Mouse (Mus musculus): Measurements from ENCODE around the gene Galnt6. TPM values are rescaled to one million over a fixed set of nuclear protein-coding genes. Genes with fewer than 3 reads are reported as not detected.
"Not testable (repeated sequence)": the region's sequence is repeated elsewhere in the genome, so short reads cannot be mapped to it uniquely, and the experiment has no call there.

The Galnt6 gene
- 1 to 10 TPM in 1 of 2 experiments, under 1 TPM in 1; 0.62 to 1.3 TPM for total RNA-seq (2021)
- long read RNA-seq, experiment 1 = 0 reads
- long read RNA-seq, experiment 2 = 0 reads

DNA sequence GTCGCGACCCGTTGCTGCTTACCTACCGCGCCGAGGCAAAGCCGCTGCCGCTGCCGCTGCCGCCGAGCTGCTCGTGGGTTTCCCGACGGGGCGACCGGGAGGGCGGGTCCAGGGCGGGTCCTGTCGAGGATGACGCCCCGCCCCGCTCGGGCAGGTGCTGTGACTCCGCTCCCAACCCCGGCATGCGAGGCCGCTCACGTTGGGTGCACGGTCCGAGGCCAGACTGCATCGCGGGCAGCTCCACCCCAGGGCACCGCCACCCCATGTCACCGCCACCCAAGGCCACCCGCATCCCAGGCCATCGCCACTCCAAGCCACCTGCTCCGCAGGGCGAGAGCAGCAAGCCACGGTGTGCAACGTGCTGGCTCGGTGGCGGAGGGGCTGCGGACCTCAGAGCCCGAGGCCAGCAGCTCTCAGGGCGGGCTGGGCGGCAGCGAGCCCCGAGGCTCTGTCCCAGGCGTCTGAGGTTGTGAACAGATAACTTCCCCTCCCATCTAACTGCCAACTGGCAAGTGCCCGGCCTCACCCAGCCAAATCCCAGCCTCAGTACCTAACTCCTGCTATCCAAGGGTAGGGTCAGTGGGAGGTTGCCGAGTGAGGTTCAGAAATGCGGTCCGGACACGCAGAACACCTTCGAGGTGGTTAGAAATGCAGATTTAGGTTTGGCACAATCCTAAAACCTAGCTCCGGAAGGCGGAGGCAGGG, at the start of gene Galnt6:
TSS of gene Galnt6 (minus strand) at position 96 of the 705 bp plus-strand sequence.
- DNase-seq = no peak

DNA sequence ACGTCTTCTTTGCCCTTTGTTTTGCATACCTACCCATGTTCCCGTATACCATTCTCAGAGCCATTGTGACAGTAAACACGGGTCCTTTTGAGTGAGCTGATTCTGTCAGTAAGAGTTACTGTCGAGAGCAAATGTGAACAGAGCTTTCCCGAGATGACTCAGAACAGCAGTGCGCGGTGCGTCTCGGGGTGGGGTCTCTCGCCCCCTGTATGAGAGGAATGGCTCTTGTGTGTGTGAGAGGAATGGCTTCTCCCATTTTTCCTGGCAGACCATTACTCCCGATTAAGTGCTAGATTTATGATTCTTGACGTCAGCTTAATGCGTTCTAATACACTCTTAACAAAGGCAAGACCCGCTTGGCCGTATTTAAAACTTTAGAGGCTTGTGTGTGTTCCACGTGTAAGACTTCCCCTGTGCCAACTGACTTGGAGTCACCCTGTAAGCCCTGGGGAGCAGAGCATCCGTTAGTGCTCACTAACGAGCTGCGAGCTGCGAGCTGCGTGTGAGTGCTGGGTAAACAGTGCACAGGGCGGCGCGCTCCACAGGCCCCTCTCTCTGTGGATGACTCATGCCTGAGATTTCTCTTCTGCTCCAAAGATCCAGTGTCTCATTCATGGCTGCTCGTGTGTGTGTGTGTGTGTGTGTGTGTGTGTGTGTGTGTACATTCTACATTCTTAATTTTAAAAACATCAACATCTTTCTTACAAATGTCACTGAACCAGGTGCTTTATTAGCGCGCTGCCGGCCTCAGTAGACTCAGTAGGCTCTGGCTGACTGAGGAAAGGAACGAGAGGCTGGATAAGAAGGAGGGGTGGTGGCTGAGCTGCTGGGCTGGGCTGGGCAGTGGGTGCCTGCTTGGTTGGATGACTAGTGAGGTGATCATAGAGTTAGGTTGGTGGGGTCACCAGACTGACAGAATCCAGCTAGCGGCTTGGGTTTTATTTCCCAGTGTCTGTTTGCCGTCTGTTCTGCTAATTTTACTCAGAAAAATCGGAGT, 48.1 kb upstream of the Galnt6 start:
- peak in 1 of 2 experiments; percentile 42 for DNase-seq

- DNase-seq = no peak
Measured at GRCm38 (mm10) chr15:100776424-100776823, 47.2 kb upstream of the Galnt6 start.

DNA sequence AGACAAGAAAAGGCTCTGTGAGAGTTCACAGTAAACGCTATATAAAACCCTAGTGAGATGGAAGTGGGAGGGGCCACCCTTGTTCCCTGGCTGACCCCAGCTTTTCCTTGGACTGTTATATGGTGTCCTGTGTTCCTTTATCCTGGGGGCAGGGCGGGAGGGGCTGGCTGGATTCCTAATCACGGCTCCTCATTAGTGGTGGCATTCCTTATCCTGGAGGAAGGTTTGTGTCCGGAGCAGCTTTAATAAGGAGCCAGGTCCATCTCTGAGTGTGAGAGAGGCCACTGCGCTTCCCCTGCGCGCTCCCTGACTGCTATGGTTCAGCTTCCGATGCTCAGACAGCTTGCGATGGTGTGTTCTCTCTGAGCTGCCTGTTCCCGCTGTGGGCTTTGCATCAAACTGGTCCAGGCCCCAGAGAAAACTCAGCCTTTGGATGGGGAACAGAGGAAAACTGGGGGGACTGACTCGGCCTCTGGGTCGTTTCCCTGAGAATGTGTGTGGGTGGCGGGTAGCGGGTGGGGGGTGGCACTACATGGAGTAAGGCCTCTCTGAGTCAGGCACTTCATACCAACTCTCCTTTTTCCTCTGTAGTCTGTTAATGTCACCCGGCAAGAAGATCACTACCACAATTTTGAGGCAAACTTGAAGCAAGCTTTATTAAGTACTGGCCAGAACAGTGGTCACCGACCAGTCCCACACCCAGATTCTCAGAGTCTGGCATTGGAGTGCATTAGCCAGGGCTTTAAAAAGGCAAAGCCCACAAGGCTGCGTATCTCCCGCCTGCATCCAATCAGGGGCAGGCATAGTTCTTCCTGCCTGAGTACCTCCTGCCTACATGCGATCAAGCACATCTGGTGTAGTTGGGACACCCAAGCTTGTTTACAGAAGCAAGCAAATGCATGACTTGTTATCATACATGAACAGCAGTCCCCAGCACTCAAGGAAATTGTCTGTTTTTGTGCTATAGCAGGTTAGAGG, 46.3 kb upstream of the Galnt6 start:
- no peak for DNase-seq

GRCm38 (mm10) chr15:100773859-100774258, 44.7 kb upstream of the Galnt6 start:
- DNase-seq = not testable (repeated sequence)

GRCm38 (mm10) chr15:100772685-100773084, 43.5 kb upstream of the Galnt6 start:
- DNase-seq = no peak

DNA sequence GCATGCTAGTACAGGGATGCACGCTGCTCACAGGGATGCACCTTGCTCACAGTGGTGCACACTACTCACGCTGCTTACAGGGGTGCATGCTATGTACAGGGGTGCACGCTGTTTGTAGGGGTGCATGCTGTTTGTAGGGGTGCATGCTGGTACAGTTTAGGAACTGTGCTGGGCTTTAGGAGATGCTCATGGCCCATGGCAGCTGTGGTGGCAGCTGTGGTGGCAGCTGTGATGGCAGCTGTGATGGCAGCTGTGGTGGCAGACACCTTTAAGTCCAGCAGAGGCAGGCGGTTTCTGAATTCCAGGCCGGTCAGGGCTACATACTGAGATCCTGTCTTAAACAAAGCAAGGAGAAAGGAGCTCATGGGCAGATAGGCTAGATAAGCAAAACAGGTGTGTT, 41.2 kb upstream of the Galnt6 start:
- no peak for DNase-seq

- DNase-seq = not testable (repeated sequence)
Measured at GRCm38 (mm10) chr15:100769023-100769422, 39.8 kb upstream of the Galnt6 start.

- peak in 1 of 2 experiments; percentile 49 for DNase-seq
Measured at GRCm38 (mm10) chr15:100767851-100768250, 38.7 kb upstream of the Galnt6 start.

- no peak for DNase-seq
Measured at GRCm38 (mm10) chr15:100766826-100767225, 37.6 kb upstream of the Galnt6 start.

GRCm38 (mm10) chr15:100764163-100764951, 35.2 kb upstream of the Galnt6 start:
- no peak for DNase-seq

- DNase-seq = no peak
Measured at GRCm38 (mm10) chr15:100762649-100763048, 33.5 kb upstream of the Galnt6 start.

DNA sequence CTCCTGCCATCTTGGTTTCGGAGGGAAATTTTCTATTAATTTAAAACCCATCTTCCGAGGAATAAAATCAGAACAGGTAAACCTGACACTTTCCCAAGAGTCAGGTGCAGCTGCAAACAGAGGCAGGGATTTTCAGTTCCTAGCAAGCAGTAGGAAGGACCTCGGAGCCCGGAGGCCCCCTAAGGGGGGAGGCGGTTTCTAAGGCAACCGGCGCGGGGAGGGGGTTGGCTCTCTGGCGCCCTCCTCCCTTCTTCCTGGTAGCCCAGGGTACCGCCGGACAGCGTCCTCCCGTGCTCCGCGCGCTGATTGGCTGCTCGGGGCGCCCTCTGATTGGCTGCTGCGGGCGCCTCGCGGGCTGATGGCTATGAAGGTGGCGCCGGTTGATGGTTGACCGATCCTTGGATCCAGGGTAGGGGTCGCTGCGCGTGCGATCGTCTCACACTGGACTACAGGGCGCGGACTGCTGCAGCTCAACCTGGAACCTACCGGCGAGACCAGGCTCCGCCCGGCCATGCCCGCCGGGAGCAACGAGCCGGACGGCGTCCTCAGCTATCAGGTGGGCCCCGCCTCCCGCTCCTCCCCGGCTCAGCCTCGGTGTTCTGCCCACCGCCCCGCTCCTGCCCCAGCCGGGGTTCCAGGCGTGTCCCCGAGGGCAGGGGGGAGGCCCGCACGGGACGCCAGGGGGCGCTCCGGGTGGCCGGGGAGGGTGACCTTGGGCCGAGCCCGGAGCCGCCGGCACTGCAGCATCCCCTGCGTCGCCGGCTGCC, 32.4 kb upstream of the Galnt6 start, which contains the start of gene Slc4a8:
TSS of gene Slc4a8 (plus strand) at position 329 of the 767 bp plus-strand sequence.
- DNase-seq = peak; percentile 86 to 92

DNA sequence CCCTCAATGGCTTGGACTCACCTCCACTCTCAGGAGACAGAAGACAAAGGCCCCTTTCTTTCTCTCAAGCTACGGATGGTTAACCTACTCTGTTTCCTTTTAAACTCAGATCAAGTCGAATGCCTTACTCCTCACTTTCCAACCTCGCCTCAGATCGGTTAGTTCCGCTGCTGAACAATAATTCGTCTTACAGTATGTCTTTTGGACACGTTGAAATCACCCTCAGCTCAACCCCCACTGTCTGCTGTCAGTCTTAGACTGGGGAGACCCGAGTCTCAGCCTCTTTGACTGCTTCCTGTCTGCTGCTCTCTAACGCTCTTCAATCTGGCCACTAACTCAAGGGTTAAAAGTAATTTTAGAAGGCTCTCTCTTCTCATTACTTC, 31.9 kb upstream of the Galnt6 start:
- no peak for DNase-seq

DNA sequence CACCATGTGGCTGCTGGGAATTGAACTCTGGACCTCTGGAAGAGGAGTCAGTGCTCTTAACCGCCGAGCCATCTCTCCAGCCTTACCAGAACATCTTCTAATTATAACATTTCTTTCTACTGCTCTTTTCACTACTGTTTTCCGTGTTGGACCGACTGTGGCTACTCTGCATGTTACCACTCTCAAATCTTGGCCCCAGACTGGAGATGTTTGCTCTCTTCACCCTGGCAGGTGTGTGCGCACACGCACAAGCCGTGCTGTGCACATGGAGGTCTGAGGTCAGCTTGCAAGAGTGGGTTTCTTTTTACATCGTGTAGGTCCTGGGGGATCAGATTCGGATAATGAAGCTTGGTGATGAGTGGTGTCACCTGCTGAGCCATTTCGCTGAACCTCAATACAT, 30.1 kb upstream of the Galnt6 start:
- no peak for DNase-seq

DNA sequence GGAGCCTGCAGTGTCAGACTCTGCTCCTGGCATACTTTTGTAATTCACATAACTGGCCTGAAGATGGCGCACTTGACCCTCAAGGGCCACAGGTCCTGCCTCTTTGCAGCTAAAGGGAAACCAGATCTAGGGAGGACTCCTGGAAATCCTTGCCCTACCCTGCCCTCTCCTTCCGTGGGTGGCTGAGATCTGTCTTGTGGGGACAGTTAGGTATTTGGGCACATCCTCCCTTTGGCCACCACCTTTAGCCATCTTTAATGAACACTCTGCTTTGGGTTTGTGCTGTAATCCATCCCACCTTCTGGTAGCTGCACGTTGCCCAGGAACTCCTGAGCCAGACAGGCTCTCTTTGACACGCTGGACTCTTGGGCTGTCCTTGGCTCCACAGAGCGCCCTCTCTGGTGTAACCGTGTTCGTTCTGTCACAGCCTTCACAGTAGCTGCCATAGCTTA, 28.4 kb upstream of the Galnt6 start:
- DNase-seq = peak; percentile 55 to 70

DNA sequence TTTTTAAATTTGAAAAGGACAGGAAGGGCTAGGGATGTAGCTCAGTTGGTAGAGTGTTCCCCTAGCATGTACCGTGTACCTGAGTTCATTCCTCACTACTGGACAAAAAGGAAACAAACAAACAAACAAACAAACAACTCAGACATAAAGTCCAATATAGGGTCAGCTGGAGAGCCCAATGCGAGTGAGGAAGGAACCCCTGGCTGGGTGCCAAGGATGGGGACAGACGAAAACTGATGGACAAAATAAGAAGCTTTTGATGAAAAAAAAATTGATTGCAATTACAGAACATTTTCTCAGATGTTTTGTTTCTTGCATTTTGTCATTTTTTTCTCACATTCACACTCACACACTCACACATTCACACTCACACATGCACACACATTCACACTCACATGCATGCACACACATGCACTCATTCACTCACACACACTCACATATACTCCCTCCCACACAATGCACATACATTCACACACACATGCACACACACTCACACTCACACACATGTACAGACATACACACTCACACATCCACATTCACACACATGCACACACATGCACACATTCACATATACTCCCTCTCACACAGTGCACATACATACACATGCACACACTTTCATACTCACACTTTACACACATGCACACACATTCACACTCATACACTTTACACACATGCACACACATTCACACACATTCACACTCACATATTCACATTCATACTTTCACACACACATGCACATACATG, 26.9 kb upstream of the Galnt6 start:
- DNase-seq = no peak

GRCm38 (mm10) chr15:100755498-100755859, 26.3 kb upstream of the Galnt6 start:
- no peak for DNase-seq

All from heart, adult 18-20 months (tissue).